Mouse (Mus musculus) left cerebral cortex, adult 11 months (tissue): ENCODE results near the gene Col5a2.

Experiments
- DNase-seq: peaks from one replicate; pipeline ENCODE4 v3.0.0; 2022; ENCODE audit warnings: low spot score

Col5a2 gene

GRCm38 (mm10) chr1:45423915-45424314 lies 79.2 kb downstream of the Col5a2 start:
- no peak for DNase-seq

DNA sequence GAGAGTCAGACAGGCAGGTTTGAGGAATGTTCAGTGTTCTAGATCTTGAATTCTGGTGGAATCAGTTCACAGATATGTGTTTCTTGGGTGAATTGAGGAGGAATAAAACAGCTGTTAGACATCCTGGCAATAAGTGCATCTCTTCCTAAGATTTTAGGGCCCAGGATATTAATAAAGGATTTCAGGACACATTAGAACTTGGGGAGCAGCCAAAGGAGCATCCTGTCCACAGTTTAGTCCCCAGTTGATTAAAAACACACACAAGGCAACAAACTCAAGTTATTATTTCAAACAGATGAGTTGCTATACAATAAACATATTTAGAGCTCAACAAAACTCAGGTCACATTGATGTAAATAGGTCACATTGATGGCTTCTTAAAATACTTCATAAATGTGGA lies 82.5 kb downstream of the Col5a2 start:
- no peak for DNase-seq

GRCm38 (mm10) chr1:45419858-45420257 lies 83.2 kb downstream of the Col5a2 start:
- DNase-seq: no peak

GRCm38 (mm10) chr1:45381866-45382265 lies 121.2 kb downstream of the Col5a2 start:
- DNase-seq: no peak

DNA sequence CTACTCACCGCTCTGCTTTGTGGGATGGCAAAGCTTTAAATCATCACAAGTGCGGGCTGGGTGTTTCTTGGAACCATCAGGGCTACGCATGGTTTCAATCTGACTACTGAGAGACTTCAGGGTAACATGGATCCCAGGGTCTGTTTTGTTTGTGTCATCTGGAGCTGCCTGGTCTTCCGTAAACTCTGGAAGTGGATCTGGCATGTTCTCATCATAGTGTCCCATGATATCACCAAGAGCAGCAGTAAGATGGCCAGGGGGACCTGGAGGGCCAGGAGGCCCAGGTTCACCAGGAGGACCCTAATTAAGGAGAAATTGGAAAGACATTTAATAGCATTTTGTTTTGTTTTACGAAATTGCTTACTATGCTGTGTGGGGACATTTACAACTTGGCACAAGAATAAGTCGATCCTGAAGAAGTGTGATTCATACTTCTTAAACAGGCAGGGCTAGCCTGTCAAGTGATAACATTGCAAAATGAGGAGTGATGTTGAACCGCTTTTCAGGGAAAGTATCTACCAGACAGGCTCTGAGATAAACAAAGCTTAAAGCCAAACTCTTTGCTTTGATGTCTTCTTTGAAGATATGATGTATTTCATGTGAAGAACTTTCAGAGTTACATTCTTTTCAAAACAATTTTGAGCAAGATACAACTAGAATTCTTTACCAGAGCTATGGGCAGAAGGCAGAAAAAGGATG lies 122.9 kb downstream of the Col5a2 start:
- no peak for DNase-seq

DNA sequence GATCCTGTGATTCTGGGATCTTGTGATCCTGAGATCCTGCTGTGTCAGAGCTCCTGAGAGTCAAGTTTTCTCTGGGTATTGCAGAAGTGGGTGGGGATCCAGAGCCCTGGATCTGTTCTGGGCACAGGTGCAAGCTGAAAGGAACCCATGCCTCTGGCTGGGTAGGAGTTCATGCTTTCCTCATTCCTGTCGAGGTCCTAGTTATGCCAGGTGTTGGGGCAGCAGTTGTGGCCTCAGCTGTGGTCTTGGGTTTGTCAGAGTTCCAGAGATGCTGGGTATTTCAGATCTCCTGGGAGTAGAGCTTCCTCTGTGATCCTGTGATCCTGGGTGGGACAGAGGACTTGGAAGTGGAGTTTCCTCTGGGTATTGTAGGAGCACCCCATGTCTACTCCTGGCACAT lies 137.7 kb downstream of the Col5a2 start:
- no peak for DNase-seq

DNA sequence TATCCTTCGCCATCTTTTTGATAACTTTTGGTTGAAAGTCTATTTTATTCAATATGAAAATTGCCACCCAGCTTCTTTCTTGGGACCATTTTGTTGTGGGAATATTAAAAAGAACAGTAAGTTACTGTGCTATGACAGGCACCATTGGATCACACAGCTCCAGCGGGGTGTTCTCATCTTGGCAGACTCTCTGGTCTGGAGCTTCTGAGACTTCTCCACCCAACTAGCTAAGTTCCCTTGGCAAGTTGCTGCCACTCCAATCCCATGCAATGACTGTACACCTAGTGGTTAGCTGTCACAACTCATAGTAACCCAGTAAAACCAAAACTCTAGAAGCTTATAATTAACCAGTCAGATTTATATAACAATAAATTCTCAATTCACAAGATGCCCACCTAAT lies 139.8 kb downstream of the Col5a2 start:
- no peak for DNase-seq

DNA sequence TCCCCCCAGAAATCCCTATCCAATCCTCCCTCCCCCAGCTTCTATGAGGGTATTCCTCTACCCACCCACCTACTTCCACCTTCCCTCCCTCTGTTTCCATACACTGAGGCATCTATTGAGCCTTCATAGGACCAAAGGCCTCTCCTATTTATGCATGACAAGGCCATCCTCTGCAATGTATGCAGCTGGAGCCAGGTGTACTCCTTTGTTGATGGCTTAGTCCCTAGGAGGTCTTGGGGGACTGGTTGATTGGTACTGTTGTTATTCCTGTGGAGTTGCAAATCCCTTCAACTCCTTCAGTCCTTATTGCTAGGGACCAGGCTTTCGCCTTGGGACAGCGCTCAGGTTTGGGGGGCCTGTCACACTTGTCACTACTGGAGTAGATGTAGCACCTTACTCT lies 143.4 kb downstream of the Col5a2 start:
- DNase-seq: no peak

- DNase-seq: no peak
Measured at GRCm38 (mm10) chr1:45359147-45359546, 143.9 kb downstream of the Col5a2 start.

GRCm38 (mm10) chr1:45358020-45358419 lies 145.1 kb downstream of the Col5a2 start:
- no peak for DNase-seq

DNA sequence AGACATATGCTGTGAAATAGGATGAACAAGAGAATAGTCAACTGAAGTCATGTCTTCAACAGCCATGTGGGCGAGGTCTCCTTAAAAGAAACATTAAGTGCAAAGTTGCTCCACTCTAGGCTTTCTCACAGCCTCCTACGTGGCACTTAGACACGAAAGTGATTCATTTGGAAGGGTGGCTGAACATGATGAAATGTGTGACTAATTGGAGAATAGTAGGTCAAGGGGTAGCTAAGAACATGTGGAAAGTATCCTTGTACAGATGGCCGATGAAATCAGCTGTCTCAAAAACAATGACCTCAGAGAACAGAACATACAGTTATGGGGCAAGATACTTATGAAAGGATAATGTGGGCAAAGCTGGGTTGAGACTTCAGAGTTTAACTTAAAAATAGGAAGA lies 147.1 kb downstream of the Col5a2 start:
- peak; percentile 19 for DNase-seq

GRCm38 (mm10) chr1:45329149-45329548 lies 173.9 kb downstream of the Col5a2 start:
- no peak for DNase-seq
